Mouse (Mus musculus): Measurements from ENCODE around the gene Ncoa1. TPM values are rescaled to one million over a fixed set of nuclear protein-coding genes. Genes with fewer than 3 reads are reported as not detected.

The Ncoa1 gene
- polyA plus RNA-seq, 1 experiment from 2014 or later, result 10.4 TPM

- Histone ChIP-seq H3K4me2 (replicated peaks; ENCODE audit: low read depth, low read length) (no peak overlapping the region), H3K9ac (replicated peaks; ENCODE audit: low read depth, low read length) (no peak overlapping the region), H3K27ac (ENCODE audit: low read length) (no peak overlapping the region), H3K36me3 (ENCODE audit: control insufficient read depth, insufficient read depth, low read length) (no peaks in the 10 kb centered on the region), H3K27me3 (ENCODE audit: control insufficient read depth, insufficient read depth, low read length) (no peaks in the 10 kb centered on the region), H3K9me3 (ENCODE audit: control insufficient read depth, low read depth, low read length) (no peaks in the 10 kb centered on the region), H3K4me1 (ENCODE audit: control insufficient read depth, insufficient read depth, low read length) (no peaks in the 10 kb centered on the region), H3K4me3 (ENCODE audit: low read depth, low read length) (no peak overlapping the region)
- ATAC-seq (ENCODE audit: insufficient number of reproducible peaks, insufficient read depth, low FRiP score, low read depth), result no peak
- 83% methylated on average over 4 of the region's 4 CpGs for WGBS
These were observed 3.3 kb upstream of the Ncoa1 start for GRCm38 (mm10) chr12:4480250-4480649.

GRCm38 (mm10) chr12:4479171-4479881 lies 2.3 kb upstream of the Ncoa1 start:
- Histone ChIP-seq H3K27ac (ENCODE audit: low read length) (no peak overlapping the region), H3K4me2 (replicated peaks; ENCODE audit: low read depth, low read length) (no peak overlapping the region), H3K36me3 (ENCODE audit: control insufficient read depth, insufficient read depth, low read length) (no peaks in the 10 kb centered on the region), H3K9me3 (ENCODE audit: control insufficient read depth, low read depth, low read length) (no peaks in the 10 kb centered on the region), H3K9ac (replicated peaks; ENCODE audit: low read depth, low read length) (no peak overlapping the region), H3K27me3 (ENCODE audit: control insufficient read depth, insufficient read depth, low read length) (no peaks in the 10 kb centered on the region), H3K4me3 (ENCODE audit: low read depth, low read length) (no peak overlapping the region), H3K4me1 (ENCODE audit: control insufficient read depth, insufficient read depth, low read length) (no peaks in the 10 kb centered on the region)
- WGBS, result 68% methylated on average over 3 of the region's 3 CpGs
- ATAC-seq (ENCODE audit: insufficient number of reproducible peaks, insufficient read depth, low FRiP score, low read depth), result no peak

GRCm38 (mm10) chr12:4477941-4478795 lies 1.2 kb upstream of the Ncoa1 start:
- H3K27ac ChIP-seq (ENCODE audit: low read length), result no peak overlapping the region
- H3K4me1 ChIP-seq (ENCODE audit: control insufficient read depth, insufficient read depth, low read length), result no peaks in the 10 kb centered on the region
- no peaks in the 10 kb centered on the region for H3K27me3 ChIP-seq (ENCODE audit: control insufficient read depth, insufficient read depth, low read length)
- H3K9ac ChIP-seq (replicated peaks; ENCODE audit: low read depth, low read length), result no peak overlapping the region
- H3K4me3 ChIP-seq (ENCODE audit: low read depth, low read length), result no peak overlapping the region
- no peak overlapping the region for H3K4me2 ChIP-seq (replicated peaks; ENCODE audit: low read depth, low read length)
- WGBS, result 78% methylated on average over 6 of the region's 6 CpGs
- no peak for ATAC-seq (ENCODE audit: insufficient number of reproducible peaks, insufficient read depth, low FRiP score, low read depth)
- H3K9me3 ChIP-seq (ENCODE audit: control insufficient read depth, low read depth, low read length), result no peaks in the 10 kb centered on the region
- no peaks in the 10 kb centered on the region for H3K36me3 ChIP-seq (ENCODE audit: control insufficient read depth, insufficient read depth, low read length)

GRCm38 (mm10) chr12:4476291-4476831 lies 621 bp downstream of the Ncoa1 start:
- Histone ChIP-seq H3K36me3 (ENCODE audit: control insufficient read depth, insufficient read depth, low read length) (no peaks in the 10 kb centered on the region), H3K4me2 (replicated peaks; ENCODE audit: low read depth, low read length) (peak overlapping the region; percentile 84), H3K27me3 (ENCODE audit: control insufficient read depth, insufficient read depth, low read length) (no peaks in the 10 kb centered on the region), H3K4me3 (ENCODE audit: low read depth, low read length) (peak overlapping the region; percentile 82), H3K9me3 (ENCODE audit: control insufficient read depth, low read depth, low read length) (no peaks in the 10 kb centered on the region), H3K9ac (replicated peaks; ENCODE audit: low read depth, low read length) (peak overlapping the region; percentile 84), H3K27ac (ENCODE audit: low read length) (peak overlapping the region; percentile 52; the same call in 1 of the 2 replicates), H3K4me1 (ENCODE audit: control insufficient read depth, insufficient read depth, low read length) (no peaks in the 10 kb centered on the region)
- under 1% methylated on average over 57 of the region's 73 CpGs for WGBS
- ATAC-seq (ENCODE audit: insufficient number of reproducible peaks, insufficient read depth, low FRiP score, low read depth), result peak; percentile 71

GRCm38 (mm10) chr12:4475251-4475993 lies 1.6 kb downstream of the Ncoa1 start:
- ATAC-seq (ENCODE audit: insufficient number of reproducible peaks, insufficient read depth, low FRiP score, low read depth), result no peak
- WGBS, result 9% methylated on average over 18 of the region's 18 CpGs
- no peak overlapping the region; the same call in 1 of the 2 replicates for H3K9ac ChIP-seq (replicated peaks; ENCODE audit: low read depth, low read length)
- peak overlapping the region; percentile 82 for H3K4me3 ChIP-seq (ENCODE audit: low read depth, low read length)
- no peaks in the 10 kb centered on the region for H3K27me3 ChIP-seq (ENCODE audit: control insufficient read depth, insufficient read depth, low read length)
- H3K9me3 ChIP-seq (ENCODE audit: control insufficient read depth, low read depth, low read length), result no peaks in the 10 kb centered on the region
- H3K36me3 ChIP-seq (ENCODE audit: control insufficient read depth, insufficient read depth, low read length), result no peaks in the 10 kb centered on the region
- no peak overlapping the region for H3K27ac ChIP-seq (ENCODE audit: low read length)
- H3K4me1 ChIP-seq (ENCODE audit: control insufficient read depth, insufficient read depth, low read length), result no peaks in the 10 kb centered on the region
- peak overlapping the region; percentile 84 for H3K4me2 ChIP-seq (replicated peaks; ENCODE audit: low read depth, low read length)

- H3K27ac ChIP-seq (ENCODE audit: low read length), result no peak overlapping the region
- no peak for ATAC-seq (ENCODE audit: insufficient number of reproducible peaks, insufficient read depth, low FRiP score, low read depth)
- H3K27me3 ChIP-seq (ENCODE audit: control insufficient read depth, insufficient read depth, low read length), result no peaks in the 10 kb centered on the region
- H3K4me3 ChIP-seq (ENCODE audit: low read depth, low read length), result no peak overlapping the region
- WGBS, result 56% methylated on average over 2 of the region's 2 CpGs
- H3K9ac ChIP-seq (replicated peaks; ENCODE audit: low read depth, low read length), result no peak overlapping the region
- 0 out of 2 replicates have a peak, but pooled peaks cover 4% of the 10 kb centered on the region for H3K4me1 ChIP-seq (ENCODE audit: control insufficient read depth, insufficient read depth, low read length)
- no peak overlapping the region for H3K4me2 ChIP-seq (replicated peaks; ENCODE audit: low read depth, low read length)
- no peaks in the 10 kb centered on the region for H3K9me3 ChIP-seq (ENCODE audit: control insufficient read depth, low read depth, low read length)
- H3K36me3 ChIP-seq (ENCODE audit: control insufficient read depth, insufficient read depth, low read length), result no peaks in the 10 kb centered on the region
These were observed 7.9 kb downstream of the Ncoa1 start for GRCm38 (mm10) chr12:4469115-4469514.

- Histone ChIP-seq H3K9me3 (ENCODE audit: control insufficient read depth, low read depth, low read length) (no peaks in the 10 kb centered on the region), H3K4me1 (ENCODE audit: control insufficient read depth, insufficient read depth, low read length) (no peaks in the 10 kb centered on the region), H3K27me3 (ENCODE audit: control insufficient read depth, insufficient read depth, low read length) (no peaks in the 10 kb centered on the region), H3K4me3 (ENCODE audit: low read depth, low read length) (no peak overlapping the region), H3K4me2 (replicated peaks; ENCODE audit: low read depth, low read length) (no peak overlapping the region), H3K27ac (ENCODE audit: low read length) (no peak overlapping the region), H3K9ac (replicated peaks; ENCODE audit: low read depth, low read length) (no peak overlapping the region), H3K36me3 (ENCODE audit: control insufficient read depth, insufficient read depth, low read length) (no peaks in the 10 kb centered on the region)
- ATAC-seq (ENCODE audit: insufficient number of reproducible peaks, insufficient read depth, low FRiP score, low read depth), result no peak
- 82% methylated on average over 2 of the region's 2 CpGs for WGBS
These were observed 13.3 kb downstream of the Ncoa1 start for GRCm38 (mm10) chr12:4463701-4464100.

GRCm38 (mm10) chr12:4462420-4462819 lies 14.6 kb downstream of the Ncoa1 start:
- no peaks in the 10 kb centered on the region for H3K27me3 ChIP-seq (ENCODE audit: control insufficient read depth, insufficient read depth, low read length)
- WGBS, result 44% methylated on average over 1 of the region's 1 CpGs
- H3K9ac ChIP-seq (replicated peaks; ENCODE audit: low read depth, low read length), result no peak overlapping the region
- H3K4me3 ChIP-seq (ENCODE audit: low read depth, low read length), result no peak overlapping the region
- no peak overlapping the region for H3K27ac ChIP-seq (ENCODE audit: low read length)
- H3K9me3 ChIP-seq (ENCODE audit: control insufficient read depth, low read depth, low read length), result no peaks in the 10 kb centered on the region
- H3K36me3 ChIP-seq (ENCODE audit: control insufficient read depth, insufficient read depth, low read length), result no peaks in the 10 kb centered on the region
- no peak overlapping the region for H3K4me2 ChIP-seq (replicated peaks; ENCODE audit: low read depth, low read length)
- ATAC-seq (ENCODE audit: insufficient number of reproducible peaks, insufficient read depth, low FRiP score, low read depth), result no peak
- no peaks in the 10 kb centered on the region for H3K4me1 ChIP-seq (ENCODE audit: control insufficient read depth, insufficient read depth, low read length)
